Mouse (Mus musculus) myocyte (in vitro differentiated cells): ENCODE data around the gene Cacna2d2. TPM values are rescaled to one million over a fixed set of nuclear protein-coding genes. Genes with fewer than 3 reads are reported as not detected.

Source experiments
- H3K27me3 ChIP-seq: one replicate; pipeline ENCODE4 v1.6.1; 2011; ENCODE audit not compliant: control insufficient read depth, insufficient read depth, insufficient read length
- H3K36me3 ChIP-seq: one replicate; pipeline ENCODE4 v1.6.1; 2011; ENCODE audit not compliant: control insufficient read depth, insufficient read depth
- H3K4me2 ChIP-seq: one replicate; pipeline ENCODE4 v1.6.1; 2011; ENCODE audit warnings: low read depth, control low read depth
- H3K4me3 ChIP-seq: one replicate; pipeline ENCODE4 v1.5.1; 2011; ENCODE audit warnings: mild to moderate bottlenecking, control low read depth, moderate library complexity
- H3K79me2 ChIP-seq: one replicate; pipeline ENCODE4 v1.6.1; 2011; ENCODE audit not compliant: control insufficient read depth, insufficient read depth
- H3ac ChIP-seq: one replicate; pipeline ENCODE4 v1.6.1; 2011; ENCODE audit not compliant: control insufficient read depth, insufficient read length
- CEBPB ChIP-seq: IDR thresholded peaks from 2 replicates; pipeline ENCODE4 v1.6.1; 2011; ENCODE audit warnings: mild to moderate bottlenecking, moderate library complexity; ENCODE audit not compliant: poor library complexity, insufficient read depth, severe bottlenecking
- E2F4 ChIP-seq: IDR thresholded peaks from one replicate; pipeline ENCODE4 v1.6.1; 2011; ENCODE audit warnings: mild to moderate bottlenecking, control low read depth, moderate library complexity; ENCODE audit not compliant: insufficient read depth
- MAX ChIP-seq: IDR thresholded peaks from one replicate; pipeline ENCODE4 v1.6.1; 2011; ENCODE audit warnings: low read depth, mild to moderate bottlenecking, control low read depth
- MYOD1 ChIP-seq, 3 experiments: IDR thresholded peaks; one replicate each; pipeline ENCODE4 v1.6.1; 2011; ENCODE audit warnings: control low read depth in 2 of 3, low read depth in 2 of 3, mild to moderate bottlenecking in 2 of 3, moderate library complexity in 1 of 3; ENCODE audit not compliant: insufficient read length in 2 of 3, control insufficient read depth in 1 of 3
- MYOG ChIP-seq, 3 experiments: IDR thresholded peaks; one replicate each; pipeline ENCODE4 v1.6.1; 2011; ENCODE audit warnings: control low read depth in 2 of 3, low read depth in 2 of 3, mild to moderate bottlenecking in 2 of 3; ENCODE audit not compliant: insufficient read length in 2 of 3, control insufficient read depth in 1 of 3, insufficient read depth in 1 of 3
- POLR2A ChIP-seq: IDR thresholded peaks from one replicate; pipeline ENCODE4 v1.6.1; 2011; ENCODE audit warnings: low read depth, mild to moderate bottlenecking, control low read depth, moderate library complexity; ENCODE audit not compliant: insufficient read length
- POLR2AphosphoS2 ChIP-seq: IDR thresholded peaks from one replicate; pipeline ENCODE4 v1.6.1; 2011; ENCODE audit warnings: low read depth, control low read depth; ENCODE audit not compliant: insufficient read length
- REST ChIP-seq: IDR thresholded peaks from one replicate; pipeline ENCODE4 v1.6.1; 2011; ENCODE audit warnings: mild to moderate bottlenecking, control low read depth, moderate library complexity; ENCODE audit not compliant: insufficient read depth, insufficient read length
- SRF ChIP-seq: IDR thresholded peaks from one replicate; pipeline ENCODE4 v1.6.1; 2011; ENCODE audit warnings: low read depth; ENCODE audit not compliant: control insufficient read depth, insufficient read length
- TCF12 ChIP-seq: IDR thresholded peaks from one replicate; pipeline ENCODE4 v1.6.1; 2011; ENCODE audit warnings: mild to moderate bottlenecking, control low read depth; ENCODE audit not compliant: poor library complexity, insufficient read depth, severe bottlenecking
- TCF3 ChIP-seq: IDR thresholded peaks from one replicate; pipeline ENCODE4 v1.6.1; 2011; ENCODE audit warnings: low read depth, control low read depth; ENCODE audit not compliant: insufficient read length
- USF1 ChIP-seq: IDR thresholded peaks from one replicate; pipeline ENCODE4 v1.6.1; 2011; ENCODE audit warnings: low read depth, mild to moderate bottlenecking, control low read depth, moderate library complexity
- polyA plus RNA-seq: library from polyadenylated mRNA; unstranded; fragments of >200 nt; fragmentation: generic; extraction: Trizol; gene quantifications from one replicate; pipeline ENCODE4 v1.2.1, GENCODE M21; 2012; ENCODE audit warnings: missing spikeins

Cacna2d2 gene
- polyA plus RNA-seq, 1 experiment, result 0.50 TPM

DNA sequence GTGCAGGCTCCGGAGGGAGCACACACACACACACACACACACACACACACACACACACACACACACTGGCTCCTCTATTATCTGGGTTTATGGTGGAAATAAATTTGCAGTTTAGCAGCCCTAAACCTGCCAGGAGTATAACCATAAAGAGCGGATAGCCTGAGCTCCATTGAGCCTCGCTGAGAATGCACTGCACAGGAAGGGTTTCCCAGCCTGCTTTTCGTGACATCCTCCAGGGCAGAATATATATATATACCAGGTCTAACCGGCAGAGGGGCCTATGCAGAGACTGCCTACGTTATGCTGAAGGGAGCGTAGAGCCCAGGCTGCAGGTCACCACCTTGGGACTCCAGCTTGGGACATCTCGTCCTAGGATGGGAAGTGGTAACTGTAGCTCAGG, 52.0 kb downstream of the Cacna2d2 start:
- no peak overlapping the region for H3K4me2 ChIP-seq
- H3K36me3 ChIP-seq, result no peaks in the 10 kb centered on the region
- H3ac ChIP-seq, result no peak overlapping the region
- TF ChIP-seq TCF12, result no peak
- no peak for TF ChIP-seq E2F4
- TF ChIP-seq USF1, result no peak
- TF ChIP-seq MAX, result no peak
- no peak for TF ChIP-seq MYOG (IDR thresholded peaks at IDR 0.05; ENCODE audit: control insufficient read depth in 1 of 3, insufficient read depth in 1 of 3, insufficient read length in 2 of 3, low read depth in 2 of 3)
- TF ChIP-seq TCF3, result no peak
- no peak for TF ChIP-seq SRF
- no peak for TF ChIP-seq POLR2A
- TF ChIP-seq MYOD1 (IDR thresholded peaks at IDR 0.05; ENCODE audit: control insufficient read depth in 1 of 3, insufficient read length in 2 of 3, low read depth in 2 of 3), result no peak
- TF ChIP-seq REST, result no peak
- no peak for TF ChIP-seq POLR2AphosphoS2
- TF ChIP-seq CEBPB, result no peak
- H3K4me3 ChIP-seq, result no peak overlapping the region
- no peaks in the 10 kb centered on the region for H3K79me2 ChIP-seq
- peaks cover 77% of the 10 kb centered on the region for H3K27me3 ChIP-seq

DNA sequence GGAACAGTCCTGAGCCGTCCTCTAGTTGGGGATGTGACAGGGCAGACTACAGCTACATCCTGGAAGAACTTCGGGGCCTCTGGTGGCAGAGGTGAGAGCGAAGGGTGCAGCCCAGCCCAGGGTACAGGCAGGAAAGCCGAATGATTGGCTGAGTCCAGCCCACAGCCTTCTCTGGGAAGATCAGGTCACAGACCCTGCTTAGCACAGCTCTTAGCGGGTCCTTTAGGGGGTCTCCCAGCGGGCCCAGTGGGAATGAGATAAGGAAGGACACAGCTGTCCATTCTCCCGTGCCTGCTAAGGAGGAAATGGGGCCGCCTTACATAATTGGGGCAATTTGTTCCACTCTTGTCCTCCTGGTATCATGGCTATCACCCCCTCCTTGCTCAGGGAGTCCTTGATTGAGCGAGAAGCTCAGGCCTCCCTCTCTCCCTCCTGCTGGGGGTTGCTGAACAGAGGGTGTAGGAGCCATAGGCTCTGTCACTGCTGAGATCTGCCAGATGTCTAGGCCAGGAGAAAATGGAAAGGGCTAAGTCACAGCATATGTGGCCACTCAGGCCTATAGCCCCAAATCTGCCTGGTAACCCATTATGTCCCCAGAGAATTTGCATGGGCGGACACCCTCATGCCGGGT, 52.6 kb downstream of the Cacna2d2 start:
- peaks cover 77% of the 10 kb centered on the region for H3K27me3 ChIP-seq
- H3K4me3 ChIP-seq, result no peak overlapping the region
- TF ChIP-seq MAX (no peak), MYOG (IDR thresholded peaks at IDR 0.05; ENCODE audit: control insufficient read depth in 1 of 3, insufficient read depth in 1 of 3, insufficient read length in 2 of 3, low read depth in 2 of 3) (no peak), POLR2A (no peak), MYOD1 (IDR thresholded peaks at IDR 0.05; ENCODE audit: control insufficient read depth in 1 of 3, insufficient read length in 2 of 3, low read depth in 2 of 3) (no peak), SRF (no peak), POLR2AphosphoS2 (no peak), REST (no peak), TCF12 (no peak), USF1 (no peak), E2F4 (no peak)

DNA sequence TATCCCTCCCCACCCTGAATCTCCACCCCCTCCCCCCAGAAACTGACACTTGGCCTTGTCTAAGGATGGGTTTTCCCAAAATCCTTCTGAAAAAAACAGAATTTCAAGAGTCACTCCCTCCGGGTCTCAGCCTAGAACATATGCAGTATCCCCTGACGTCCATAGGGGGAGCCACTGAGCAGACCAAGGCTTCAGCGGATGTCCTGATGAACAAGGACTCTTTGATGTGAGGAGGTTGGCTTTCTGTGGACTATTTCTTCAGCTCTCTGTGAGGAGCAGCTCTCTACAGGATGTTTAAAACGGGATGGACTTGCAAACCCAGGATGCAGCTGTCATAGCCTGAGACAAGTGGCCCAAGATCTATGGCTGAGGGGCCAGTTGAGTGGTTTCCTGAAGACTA, 53.1 kb downstream of the Cacna2d2 start:
- TF ChIP-seq POLR2A (no peak), MAX (no peak), MYOD1 (IDR thresholded peaks at IDR 0.05; ENCODE audit: control insufficient read depth in 1 of 3, insufficient read length in 2 of 3, low read depth in 2 of 3) (no peak)
- Histone ChIP-seq H3K79me2 (no peaks in the 10 kb centered on the region), H3K4me3 (no peak overlapping the region), H3K4me2 (no peak overlapping the region), H3K36me3 (no peaks in the 10 kb centered on the region), H3K27me3 (peaks cover 76% of the 10 kb centered on the region), H3ac (no peak overlapping the region)

More for the DNA sequence above, 52.6 kb downstream of the Cacna2d2 start:
- Histone ChIP-seq H3K79me2 (no peaks in the 10 kb centered on the region), H3ac (no peak overlapping the region), H3K36me3 (no peaks in the 10 kb centered on the region), H3K4me2 (no peak overlapping the region)

- Histone ChIP-seq H3K4me3 (no peak overlapping the region), H3K36me3 (no peaks in the 10 kb centered on the region), H3ac (no peak overlapping the region), H3K79me2 (no peaks in the 10 kb centered on the region), H3K27me3 (peaks cover 72% of the 10 kb centered on the region), H3K4me2 (no peak overlapping the region)
- TF ChIP-seq CEBPB, result no peak
- no peak for TF ChIP-seq SRF
- TF ChIP-seq POLR2A, result no peak
- TF ChIP-seq POLR2AphosphoS2, result no peak
- no peak for TF ChIP-seq TCF3
These were observed 53.7 kb downstream of the Cacna2d2 start for GRCm38 (mm10) chr9:107453151-107453550.

- peaks cover 74% of the 10 kb centered on the region for H3K27me3 ChIP-seq
- no peak overlapping the region for H3K4me2 ChIP-seq
- H3K36me3 ChIP-seq, result no peaks in the 10 kb centered on the region
- H3K4me3 ChIP-seq, result no peak overlapping the region
- no peak overlapping the region for H3ac ChIP-seq
- TF ChIP-seq TCF3 (peak; percentile 72), MAX (no peak), MYOD1 (IDR thresholded peaks at IDR 0.05; ENCODE audit: control insufficient read depth in 1 of 3, insufficient read length in 2 of 3, low read depth in 2 of 3) (peak in 2 of 3 experiments; percentile 17 to 76), TCF12 (no peak), MYOG (IDR thresholded peaks at IDR 0.05; ENCODE audit: control insufficient read depth in 1 of 3, insufficient read depth in 1 of 3, insufficient read length in 2 of 3, low read depth in 2 of 3) (peak; percentile 8 to 68 (median 51))
- H3K79me2 ChIP-seq, result no peaks in the 10 kb centered on the region
These were observed 57.3 kb downstream of the Cacna2d2 start for GRCm38 (mm10) chr9:107456667-107457066.
